Mouse (Mus musculus): ENCODE measurements around the gene Ric8a.

DNA sequence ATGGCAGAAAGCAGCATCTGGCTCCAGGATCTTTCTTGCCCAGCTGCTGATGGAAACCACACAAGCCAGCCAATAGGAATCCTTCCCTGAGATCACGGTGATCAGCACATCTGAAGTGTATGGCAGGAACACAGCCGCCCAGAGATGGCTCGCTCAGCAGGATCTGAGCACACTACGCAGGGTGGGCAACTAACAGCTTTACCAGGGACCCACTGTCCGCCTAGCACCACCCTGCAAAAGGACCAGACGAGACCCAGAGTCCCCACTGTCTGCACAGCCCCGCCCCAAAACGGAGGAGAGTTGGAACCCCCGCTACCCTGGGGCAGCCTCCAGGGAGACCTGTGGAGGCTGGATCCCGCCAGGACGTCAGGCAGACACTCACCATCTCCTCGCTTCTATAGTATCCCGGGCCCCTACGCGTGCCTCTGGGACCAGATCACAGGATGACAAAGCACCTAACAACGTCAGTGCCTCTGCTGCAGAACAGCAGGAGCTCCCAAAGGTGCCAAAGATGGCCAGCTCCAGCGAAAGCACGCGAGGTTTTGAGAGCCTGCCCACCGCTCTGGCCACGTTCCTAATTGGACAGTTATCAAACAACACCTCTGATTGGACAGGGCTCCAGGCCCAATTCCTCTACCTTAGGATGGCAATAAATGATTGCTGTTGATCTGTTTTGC, 35.0 kb upstream of the Ric8a start, which contains the start of gene Zfp941:
- TF ChIP-seq EP300 (IDR thresholded peaks at IDR 0.05; ENCODE audit: low read depth) (no peak), CTCF (IDR thresholded peaks at IDR 0.05; ENCODE audit: low read depth) (no peak)
